Mouse (Mus musculus) kidney, embryonic 16.5 days (tissue): ENCODE data around the gene Rab1a. TPM values are rescaled to one million over a fixed set of nuclear protein-coding genes. Genes with fewer than 3 reads are reported as not detected.
A peak's percentile ranks its signal among the peaks of the same experiment; 100 is the strongest.
"Not testable (repeated sequence)": the region's sequence is repeated elsewhere in the genome, so short reads cannot be mapped to it uniquely, and the experiment has no call there.

Experiments used
- ATAC-seq: fragments of 200-750 bp; cut with Nextera tagmentation; 2 replicates; pipeline ENCODE4 v1.8.0; 2017; ENCODE audit warnings: moderate TSS enrichment; ENCODE audit not compliant: low FRiP score, low TSS enrichment
- H3K27ac ChIP-seq: fragments of 300-500 bp; sonication (generic); 2 replicates; pipeline ENCODE4 v1.5.1; 2014; ENCODE audit warnings: low read length
- H3K27me3 ChIP-seq: fragments of 300-500 bp; sonication (generic); 2 replicates; pipeline ENCODE4 v1.6.1; 2014; ENCODE audit warnings: low read length, control low read depth, mixed read lengths; ENCODE audit not compliant: insufficient read depth
- H3K36me3 ChIP-seq: fragments of 300-500 bp; sonication (generic); 2 replicates; pipeline ENCODE4 v1.6.1; 2014; ENCODE audit warnings: low read length, control low read depth, mixed read lengths; ENCODE audit not compliant: insufficient read depth
- H3K4me1 ChIP-seq: fragments of 300-500 bp; sonication (generic); 2 replicates; pipeline ENCODE4 v1.6.1; 2014; ENCODE audit warnings: low read length, control low read depth, mixed read lengths; ENCODE audit not compliant: insufficient read depth
- H3K4me2 ChIP-seq: fragments of 300-500 bp; sonication (generic); replicated peaks from 2 replicates; pipeline ENCODE4 v1.6.1; 2014; ENCODE audit warnings: low read depth, low read length
- H3K4me3 ChIP-seq: fragments of 300-500 bp; sonication (generic); 2 replicates; pipeline ENCODE4 v1.5.1; 2014; ENCODE audit warnings: mild to moderate bottlenecking, low read length
- H3K9ac ChIP-seq: fragments of 300-500 bp; sonication (generic); replicated peaks from 2 replicates; pipeline ENCODE4 v1.6.1; 2014; ENCODE audit warnings: low read length
- H3K9me3 ChIP-seq: fragments of 300-500 bp; sonication (generic); 2 replicates; pipeline ENCODE4 v1.6.1; 2016; ENCODE audit warnings: low read length, control low read depth
- WGBS: fragments of 180-500 bp; shearing (Covaris S2); extraction: QIAGEN DNeasy Blood & Tissue Kit; methylation state at CpG from one replicate; pipeline ENCODE4 v1.1.7; 2014; 5-methylcytosine and 5-hydroxymethylcytosine counted together
- polyA plus RNA-seq: library from polyadenylated mRNA; unstranded; fragments of >200 nt; fragmentation: Nextera tagmentation; extraction: Ambion mirVana; gene quantifications from 2 replicates; pipeline ENCODE4 v1.2.1, GENCODE M21; 2015

The Rab1a gene
- 261 and 265 TPM in 2 replicates for polyA plus RNA-seq

DNA sequence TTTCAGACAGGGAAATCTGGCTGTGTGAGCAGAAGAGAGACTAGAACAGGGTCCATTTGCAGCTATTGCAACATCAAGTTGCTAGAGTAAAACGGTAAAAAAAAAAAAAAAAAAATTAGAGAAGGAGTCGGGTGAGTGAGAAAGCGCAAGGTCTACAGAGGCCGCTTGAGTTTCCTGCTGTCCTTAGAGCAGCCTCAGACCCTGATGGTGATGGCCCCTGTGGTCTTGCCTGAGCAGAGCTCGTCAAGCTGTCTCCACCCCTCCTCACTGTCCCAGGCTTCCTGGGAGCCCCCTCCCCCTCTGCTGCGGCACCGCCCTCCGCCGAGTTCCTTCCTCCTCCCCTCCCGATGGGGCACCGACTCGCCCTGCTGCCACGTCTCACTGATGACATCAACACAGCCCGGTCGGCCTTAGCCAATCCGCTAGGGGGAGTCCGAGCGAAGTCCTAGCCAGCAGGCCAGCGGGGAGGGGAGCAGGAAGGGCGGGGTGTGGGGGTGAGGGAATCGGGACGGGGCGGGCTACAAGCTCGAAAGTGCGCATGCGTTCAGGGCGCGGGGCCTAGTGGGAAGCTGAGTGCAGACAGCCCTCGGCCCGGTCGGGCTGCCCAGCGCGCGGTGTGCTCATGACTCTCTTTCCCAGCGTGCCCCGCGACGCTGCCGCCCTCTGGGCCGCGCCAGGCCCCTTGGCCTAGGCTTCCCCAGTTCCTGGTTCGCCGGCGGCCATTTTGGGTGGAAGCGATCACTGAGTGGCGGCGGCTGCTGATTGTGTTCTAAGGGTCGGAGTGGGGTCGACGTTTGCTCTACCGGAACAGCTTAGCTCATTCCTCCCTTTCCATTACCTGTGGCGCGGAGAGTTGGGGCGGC, at the start of gene Rab1a:
Rab1a (plus strand) TSS at position 720 of the 863 bp plus-strand sequence.
- peak; percentile 98 for ATAC-seq
- H3K4me1 ChIP-seq: peaks cover 36% of the 10 kb centered on the region
- no peaks in the 10 kb centered on the region for H3K9me3 ChIP-seq
- H3K27me3 ChIP-seq: no peaks in the 10 kb centered on the region
- peak within 1 kb of the TSS; percentile 71 for H3K4me2 ChIP-seq
- H3K27ac ChIP-seq: peak within 1 kb of the TSS; percentile 99
- H3K9ac ChIP-seq: peak within 1 kb of the TSS; percentile 99
- H3K36me3 ChIP-seq: no peaks in the 10 kb centered on the region
- peak within 1 kb of the TSS; percentile 100 for H3K4me3 ChIP-seq
- 0% methylated on average over 54 of the region's 54 CpGs for WGBS

DNA sequence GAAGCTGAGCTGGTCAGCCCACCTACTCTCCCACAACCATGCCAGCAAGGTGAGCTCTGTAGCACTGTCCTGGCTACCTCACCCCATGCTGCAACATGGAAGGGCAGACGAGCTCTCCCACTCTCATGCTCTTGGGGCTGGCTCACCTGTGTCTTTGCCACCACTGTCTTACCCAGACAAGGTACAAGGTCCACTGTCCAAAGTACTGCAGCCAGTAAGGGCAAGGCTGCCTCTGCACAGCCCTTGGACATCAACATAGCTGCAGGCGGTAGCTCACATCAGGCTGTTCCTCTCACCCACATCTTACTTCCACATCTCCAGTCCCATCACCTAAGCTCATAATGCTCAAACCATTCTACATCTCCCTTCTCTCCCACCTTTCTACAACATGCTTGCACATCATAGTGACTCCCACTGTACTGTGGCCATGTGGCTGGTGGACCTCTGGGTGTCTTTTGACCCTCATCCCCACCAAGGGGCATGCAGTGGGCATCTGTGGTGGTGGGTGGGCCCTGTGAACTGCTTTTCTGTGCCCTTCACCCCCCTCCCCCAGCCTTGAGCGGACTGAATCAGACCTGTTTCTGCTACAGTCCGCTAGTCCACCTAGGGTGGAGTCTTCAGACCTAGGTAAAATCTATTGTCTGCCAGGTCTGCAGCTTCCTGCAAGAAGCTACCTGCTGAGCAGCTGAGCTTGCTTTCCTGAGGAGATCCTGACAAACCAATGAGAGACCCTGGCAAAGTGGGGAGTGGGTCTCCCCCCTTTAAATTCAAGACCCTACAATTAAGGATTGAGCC, 48.9 kb upstream of the Rab1a start:
- no peak overlapping the region for H3K4me3 ChIP-seq
- H3K4me2 ChIP-seq: no peak overlapping the region
- WGBS: 81% methylated on average over 4 of the region's 4 CpGs
- H3K27ac ChIP-seq: no peak overlapping the region
- no peaks in the 10 kb centered on the region for H3K27me3 ChIP-seq
- H3K9ac ChIP-seq: no peak overlapping the region
- no peaks in the 10 kb centered on the region for H3K4me1 ChIP-seq
- H3K36me3 ChIP-seq: no peaks in the 10 kb centered on the region
- ATAC-seq: no peak
- H3K9me3 ChIP-seq: no peaks in the 10 kb centered on the region

DNA sequence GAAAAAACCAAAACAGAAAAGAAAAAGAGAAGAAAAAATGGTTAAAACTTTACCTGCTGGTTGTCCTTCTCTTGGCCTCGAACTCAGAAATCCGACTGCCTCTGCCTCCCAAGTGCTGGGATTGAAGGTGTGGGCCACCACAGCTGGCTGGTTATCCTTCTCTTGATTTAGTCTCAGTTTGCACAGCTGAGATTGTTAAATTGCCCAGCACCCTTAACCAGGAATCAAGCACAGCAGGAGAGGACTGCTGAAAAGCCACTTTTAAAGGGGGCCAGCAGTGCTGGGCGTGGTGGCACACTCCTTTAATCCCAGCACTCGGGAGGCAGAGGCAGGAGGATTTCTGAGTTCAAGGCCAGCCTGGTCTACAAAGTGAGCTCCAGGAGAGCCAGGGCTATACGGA, 47.7 kb upstream of the Rab1a start:
- H3K4me3 ChIP-seq, ATAC-seq, H3K27me3 ChIP-seq, H3K9ac ChIP-seq, H3K36me3 ChIP-seq, H3K4me1 ChIP-seq, H3K27ac ChIP-seq, H3K4me2 ChIP-seq, H3K9me3 ChIP-seq: not testable (repeated sequence)
- 89% methylated on average over 5 of the region's 5 CpGs for WGBS

DNA sequence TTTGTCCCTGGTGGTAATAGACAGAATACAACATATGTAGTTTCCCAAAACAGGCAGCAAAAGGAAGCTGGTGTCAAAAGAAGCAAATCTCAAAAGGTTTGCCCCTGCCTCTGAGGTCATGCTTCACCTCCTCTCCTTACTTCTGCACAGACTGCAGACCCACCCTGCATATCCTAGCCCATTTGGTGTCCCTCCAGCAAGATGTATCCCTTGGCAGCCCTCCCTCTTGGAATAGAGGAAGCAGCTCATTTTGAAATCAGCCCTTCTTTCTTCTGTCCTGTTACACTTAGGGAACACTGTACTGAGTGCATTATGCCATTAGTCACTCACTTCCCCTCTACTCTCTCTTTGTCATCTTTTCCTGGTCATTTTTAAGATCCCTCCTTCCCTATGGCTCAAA, 42.4 kb upstream of the Rab1a start:
- Histone ChIP-seq H3K9me3 (no peaks in the 10 kb centered on the region), H3K27ac (no peak overlapping the region), H3K4me2 (no peak overlapping the region), H3K9ac (no peak overlapping the region), H3K4me1 (no peaks in the 10 kb centered on the region), H3K36me3 (no peaks in the 10 kb centered on the region), H3K27me3 (no peaks in the 10 kb centered on the region), H3K4me3 (no peak overlapping the region)
- no peak for ATAC-seq

DNA sequence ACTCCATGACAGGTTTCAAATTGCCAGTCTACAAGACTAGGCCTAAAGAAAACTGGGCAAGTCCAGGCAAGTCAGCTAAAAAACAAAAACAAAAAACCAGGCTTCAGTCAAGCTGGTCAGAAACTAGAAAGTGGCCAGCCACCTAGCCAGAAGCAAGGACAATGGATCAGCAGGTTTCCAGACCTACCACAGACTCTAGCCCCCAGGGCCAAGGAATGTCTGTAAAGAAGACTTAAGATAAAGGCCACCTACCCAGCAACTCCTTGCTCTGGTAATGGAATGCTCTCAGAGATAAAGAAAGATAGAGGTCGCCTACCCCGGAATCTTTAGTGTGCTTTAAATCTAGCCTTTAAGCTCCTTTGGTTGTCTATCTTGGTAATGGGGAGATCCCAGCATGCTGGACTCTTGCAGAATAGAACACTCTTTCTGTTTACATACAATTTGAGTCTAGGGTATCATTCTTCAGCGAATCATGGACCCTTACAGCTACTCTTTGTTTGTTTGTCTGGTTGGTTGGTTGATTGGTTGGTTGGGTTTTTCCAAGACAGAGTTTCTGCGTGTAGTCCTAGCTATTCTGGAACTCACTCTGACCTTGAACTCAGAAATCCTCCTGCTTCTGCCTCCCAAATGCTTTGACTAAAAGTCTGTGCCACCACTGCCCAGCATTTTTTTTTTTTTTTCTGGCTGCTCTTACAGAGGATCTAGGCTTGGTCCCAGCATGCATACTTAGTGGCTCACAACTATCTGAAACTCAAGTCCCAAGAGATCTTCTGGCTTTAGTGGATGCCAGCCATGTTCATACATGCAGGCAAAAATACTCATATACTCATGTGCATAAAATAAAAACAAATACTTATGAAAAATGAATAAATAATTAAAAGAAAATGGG, 36.0 kb upstream of the Rab1a start:
- ATAC-seq: no peak
- H3K36me3 ChIP-seq: no peaks in the 10 kb centered on the region
- H3K9ac ChIP-seq: no peak overlapping the region
- H3K9me3 ChIP-seq: no peaks in the 10 kb centered on the region
- no peaks in the 10 kb centered on the region for H3K27me3 ChIP-seq
- H3K4me3 ChIP-seq: no peak overlapping the region
- no peaks in the 10 kb centered on the region for H3K4me1 ChIP-seq
- no peak overlapping the region for H3K4me2 ChIP-seq
- WGBS: 84% methylated on average over 4 of the region's 4 CpGs
- no peak overlapping the region for H3K27ac ChIP-seq

DNA sequence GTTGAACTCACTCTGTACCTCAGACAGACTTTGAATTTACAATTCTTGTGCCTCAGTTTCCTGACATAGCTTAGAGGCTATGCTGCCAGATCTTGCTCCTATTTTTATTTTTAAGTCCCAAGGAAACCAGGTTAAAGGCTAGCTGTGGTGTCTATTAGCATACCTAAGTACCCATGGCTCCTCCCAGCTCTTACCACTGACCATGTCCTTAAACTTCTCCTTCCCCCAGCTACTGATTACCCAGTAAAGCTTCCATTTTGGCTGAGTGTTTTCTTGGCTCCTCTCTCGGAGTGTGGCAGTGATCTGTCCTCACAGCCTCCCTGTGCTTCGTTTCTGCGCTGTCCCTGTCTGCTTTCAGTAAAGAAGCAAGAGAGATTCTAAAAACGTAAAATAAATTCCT, 35.2 kb upstream of the Rab1a start:
- ATAC-seq: no peak
- H3K4me3 ChIP-seq: no peak overlapping the region
- H3K27ac ChIP-seq: no peak overlapping the region
- H3K9ac ChIP-seq: no peak overlapping the region
- no peak overlapping the region for H3K4me2 ChIP-seq
- no peaks in the 10 kb centered on the region for H3K4me1 ChIP-seq
- no peaks in the 10 kb centered on the region for H3K27me3 ChIP-seq
- 89% methylated on average over 4 of the region's 4 CpGs for WGBS
- no peaks in the 10 kb centered on the region for H3K9me3 ChIP-seq
- no peaks in the 10 kb centered on the region for H3K36me3 ChIP-seq

DNA sequence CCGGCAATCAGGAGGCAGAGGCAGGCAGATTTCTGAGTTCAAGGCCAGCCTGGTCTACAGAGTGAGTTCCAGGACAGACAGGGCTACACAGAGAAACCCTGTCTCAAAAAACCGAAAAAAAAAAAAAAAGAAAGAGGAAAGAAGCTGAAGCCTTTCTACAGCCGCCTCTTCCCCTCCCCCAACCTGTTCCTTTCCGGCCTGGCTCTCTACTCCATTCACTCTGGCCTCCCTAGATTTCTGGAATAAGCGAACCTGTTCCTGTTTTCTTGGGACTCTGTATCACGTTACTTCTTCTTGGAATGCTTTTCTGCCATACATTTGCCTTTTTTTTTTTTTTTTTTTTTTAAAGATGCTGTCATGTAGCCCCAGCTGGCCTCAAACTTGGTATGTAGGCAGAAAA, 34.8 kb upstream of the Rab1a start:
- ATAC-seq, H3K4me2 ChIP-seq, H3K4me1 ChIP-seq, H3K27me3 ChIP-seq, H3K9me3 ChIP-seq, H3K36me3 ChIP-seq, H3K9ac ChIP-seq, H3K4me3 ChIP-seq, H3K27ac ChIP-seq: not testable (repeated sequence)
- WGBS: 70% methylated on average over 6 of the region's 6 CpGs

DNA sequence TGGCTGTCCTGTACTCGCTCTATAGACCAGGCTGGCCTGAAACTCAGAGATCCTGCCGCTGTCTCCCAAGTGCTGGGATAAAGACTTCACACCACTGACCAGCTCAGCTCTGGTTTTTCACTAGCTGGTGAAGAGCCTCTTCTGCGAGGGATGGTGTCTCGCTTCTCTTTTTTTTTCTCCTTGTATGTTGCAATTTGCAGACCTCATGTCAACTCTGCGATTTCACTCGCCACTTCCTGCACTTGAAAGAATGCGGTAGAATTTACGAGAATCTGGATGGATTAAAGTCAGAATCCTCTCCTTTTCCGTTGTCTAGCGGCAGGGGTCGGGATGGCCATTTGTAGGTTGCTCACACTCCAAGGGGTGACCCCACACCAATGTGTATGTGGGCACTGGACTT, 32.3 kb upstream of the Rab1a start:
- H3K9ac ChIP-seq: no peak overlapping the region
- no peaks in the 10 kb centered on the region for H3K27me3 ChIP-seq
- H3K4me2 ChIP-seq: no peak overlapping the region
- WGBS: 80% methylated on average over 11 of the region's 11 CpGs
- ATAC-seq: no peak
- no peak overlapping the region for H3K27ac ChIP-seq
- no peaks in the 10 kb centered on the region for H3K4me1 ChIP-seq
- no peaks in the 10 kb centered on the region for H3K36me3 ChIP-seq
- no peak overlapping the region for H3K4me3 ChIP-seq
- H3K9me3 ChIP-seq: no peaks in the 10 kb centered on the region

DNA sequence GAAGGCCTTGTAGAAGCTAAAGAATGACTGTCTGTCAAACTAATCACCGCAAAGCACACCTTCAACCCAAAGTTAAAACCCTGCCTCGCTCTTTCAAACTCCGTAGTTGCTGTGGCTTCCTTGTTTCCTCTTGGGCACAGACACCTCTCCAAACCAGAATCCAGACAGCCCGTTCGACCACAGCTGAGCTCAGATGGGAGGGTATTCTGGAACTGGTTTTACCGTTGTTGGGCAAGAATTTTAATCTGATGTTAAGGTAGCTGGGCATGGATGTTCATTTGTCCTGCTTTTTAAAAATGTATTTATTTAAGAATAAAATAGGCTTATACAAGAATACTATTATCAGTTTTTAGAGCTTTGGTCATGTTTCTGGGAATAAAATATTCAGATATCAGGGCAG, 14.0 kb upstream of the Rab1a start:
- Histone ChIP-seq H3K9ac (no peak overlapping the region), H3K4me1 (no peaks in the 10 kb centered on the region), H3K27me3 (no peaks in the 10 kb centered on the region), H3K4me2 (no peak overlapping the region), H3K4me3 (no peak overlapping the region), H3K27ac (no peak overlapping the region), H3K9me3 (no peaks in the 10 kb centered on the region), H3K36me3 (no peaks in the 10 kb centered on the region)
- 71% methylated on average over 6 of the region's 6 CpGs for WGBS
- ATAC-seq: no peak
